Mouse (Mus musculus) intestine, postnatal 0 days (tissue): ENCODE measurements around the gene Dnaaf1. TPM values are rescaled to one million over a fixed set of nuclear protein-coding genes. Genes with fewer than 3 reads are reported as not detected.

Source experiments
- ATAC-seq: fragments of 200-750 bp; cut with Nextera tagmentation; 2 replicates; pipeline ENCODE4 v1.8.0; 2017; ENCODE audit warnings: mild to moderate bottlenecking, moderate TSS enrichment, moderate library complexity
- H3K27ac ChIP-seq: fragments of 300-500 bp; sonication (generic); 2 replicates; pipeline ENCODE4 v1.5.1; 2014; ENCODE audit warnings: mild to moderate bottlenecking, low read depth, low read length, moderate library complexity
- H3K27me3 ChIP-seq: fragments of 300-500 bp; sonication (generic); replicated peaks from 2 replicates; pipeline ENCODE4 v1.6.1; 2014; ENCODE audit warnings: low read length, mixed read lengths; ENCODE audit not compliant: control insufficient read depth, insufficient read depth
- H3K36me3 ChIP-seq: fragments of 300-500 bp; sonication (generic); 2 replicates; pipeline ENCODE4 v1.6.1; 2014; ENCODE audit warnings: mild to moderate bottlenecking, moderate library complexity; ENCODE audit not compliant: control insufficient read depth, insufficient read depth
- H3K4me1 ChIP-seq: fragments of 300-500 bp; sonication (generic); replicated peaks from 2 replicates; pipeline ENCODE4 v1.6.1; 2014; ENCODE audit warnings: antibody characterized with exemption, low read length, mixed read lengths; ENCODE audit not compliant: control insufficient read depth, insufficient read depth
- H3K4me2 ChIP-seq: fragments of 300-500 bp; sonication (generic); replicated peaks from 2 replicates; pipeline ENCODE4 v1.6.1; 2014; ENCODE audit warnings: low read depth, mild to moderate bottlenecking, moderate library complexity
- H3K4me3 ChIP-seq: fragments of 300-500 bp; sonication (generic); 2 replicates; pipeline ENCODE4 v1.5.1; 2014; ENCODE audit warnings: low read depth, low read length
- H3K9ac ChIP-seq: fragments of 300-500 bp; sonication (generic); 2 replicates; pipeline ENCODE4 v1.6.1; 2014; ENCODE audit warnings: mild to moderate bottlenecking, low read depth, low read length
- H3K9me3 ChIP-seq: fragments of 300-500 bp; sonication (generic); 2 replicates; pipeline ENCODE4 v1.6.1; 2016; ENCODE audit warnings: mixed run types; ENCODE audit not compliant: control insufficient read depth
- CTCF ChIP-seq: sonication (generic); IDR thresholded peaks from 2 replicates; pipeline ENCODE4 v1.5.1; 2016; ENCODE audit warnings: low read depth, mild to moderate bottlenecking, control low read depth, antibody characterized with exemption, moderate library complexity
- WGBS: fragments of 180-500 bp; shearing (Covaris S2); extraction: QIAGEN DNeasy Blood & Tissue Kit; methylation state at CpG from one replicate; pipeline ENCODE4 v1.1.7; 2014; 5-methylcytosine and 5-hydroxymethylcytosine counted together
- polyA plus RNA-seq: library from polyadenylated mRNA; unstranded; fragments of >200 nt; fragmentation: Nextera tagmentation; extraction: Ambion mirVana; gene quantifications from 2 replicates; pipeline ENCODE4 v1.2.1, GENCODE M21; 2015

Gene Dnaaf1
- polyA plus RNA-seq, 1 experiment from 2014 or later: 3.6 TPM

- ATAC-seq: no peak
Observed at GRCm38 (mm10) chr8:119568251-119568650, 6.8 kb upstream of the Dnaaf1 start.

GRCm38 (mm10) chr8:119568951-119569350, 6.1 kb upstream of the Dnaaf1 start:
- Histone ChIP-seq H3K4me1 (0 out of 2 replicates have a peak, but pooled peaks cover 4% of the 10 kb centered on the region), H3K36me3 (peaks cover 30% of the 10 kb centered on the region), H3K9me3 (no peaks in the 10 kb centered on the region), H3K9ac (peak overlapping the region; percentile 3; the same call in 1 of the 2 replicates), H3K27ac (no peak overlapping the region), H3K4me3 (no peak overlapping the region), H3K27me3 (no peaks in the 10 kb centered on the region), H3K4me2 (no peak overlapping the region)
- no peak for TF ChIP-seq CTCF
- ATAC-seq: no peak
- 72% methylated on average over 7 of the region's 7 CpGs for WGBS

More at GRCm38 (mm10) chr8:119568251-119568650, 6.8 kb upstream of the Dnaaf1 start:
- no peak overlapping the region; the same call in 1 of the 2 replicates for H3K9ac ChIP-seq
- H3K9me3 ChIP-seq: no peaks in the 10 kb centered on the region
- no peaks in the 10 kb centered on the region for H3K27me3 ChIP-seq
- H3K4me1 ChIP-seq: no peaks in the 10 kb centered on the region
- no peak overlapping the region for H3K4me3 ChIP-seq
- no peak for TF ChIP-seq CTCF
- H3K36me3 ChIP-seq: peaks cover 37% of the 10 kb centered on the region
- WGBS: 82% methylated on average over 9 of the region's 9 CpGs
- H3K4me2 ChIP-seq: no peak overlapping the region
- H3K27ac ChIP-seq: no peak overlapping the region

- H3K9me3 ChIP-seq: no peaks in the 10 kb centered on the region
- no peaks in the 10 kb centered on the region for H3K27me3 ChIP-seq
- WGBS: 53% methylated on average over 4 of the region's 4 CpGs
- 0 out of 2 replicates have a peak, but pooled peaks cover 5% of the 10 kb centered on the region for H3K4me1 ChIP-seq
- no peak for TF ChIP-seq CTCF
- no peak overlapping the region for H3K4me3 ChIP-seq
- no peak for ATAC-seq
- H3K4me2 ChIP-seq: no peak overlapping the region
- peaks cover 23% of the 10 kb centered on the region for H3K36me3 ChIP-seq
- H3K27ac ChIP-seq: no peak overlapping the region
- no peak overlapping the region for H3K9ac ChIP-seq
Observed at GRCm38 (mm10) chr8:119569881-119570280, 5.2 kb upstream of the Dnaaf1 start.

GRCm38 (mm10) chr8:119571135-119571534, 3.9 kb upstream of the Dnaaf1 start:
- 90% methylated on average over 6 of the region's 6 CpGs for WGBS

GRCm38 (mm10) chr8:119572411-119572810, 2.6 kb upstream of the Dnaaf1 start:
- no peak overlapping the region for H3K9ac ChIP-seq
- no peaks in the 10 kb centered on the region for H3K27me3 ChIP-seq
- peaks cover 4% of the 10 kb centered on the region; the same call in 1 of the 2 replicates for H3K36me3 ChIP-seq
- no peak overlapping the region for H3K27ac ChIP-seq
- ATAC-seq: no peak
- peak; percentile 32 for TF ChIP-seq CTCF
- H3K4me1 ChIP-seq: 0 out of 2 replicates have a peak, but pooled peaks cover 9% of the 10 kb centered on the region
- WGBS: 35% methylated on average over 4 of the region's 4 CpGs
- H3K9me3 ChIP-seq: no peaks in the 10 kb centered on the region
- no peak overlapping the region for H3K4me3 ChIP-seq
- H3K4me2 ChIP-seq: peak overlapping the region; percentile 3; the same call in 1 of the 2 replicates

More at GRCm38 (mm10) chr8:119571135-119571534, 3.9 kb upstream of the Dnaaf1 start:
- peaks cover 11% of the 10 kb centered on the region for H3K36me3 ChIP-seq
- H3K4me2 ChIP-seq: no peak overlapping the region
- H3K27ac ChIP-seq: no peak overlapping the region
- no peak overlapping the region for H3K9ac ChIP-seq
- H3K4me3 ChIP-seq: no peak overlapping the region
- H3K9me3 ChIP-seq: no peaks in the 10 kb centered on the region
- no peak for ATAC-seq
- no peaks in the 10 kb centered on the region for H3K27me3 ChIP-seq
- no peak for TF ChIP-seq CTCF
- H3K4me1 ChIP-seq: 0 out of 2 replicates have a peak, but pooled peaks cover 9% of the 10 kb centered on the region

GRCm38 (mm10) chr8:119575366-119575726, 311 bp downstream of the Dnaaf1 start:
- no peaks in the 10 kb centered on the region for H3K9me3 ChIP-seq
- H3K9ac ChIP-seq: peak overlapping the region; percentile 64
- WGBS: 2% methylated on average over 16 of the region's 16 CpGs
- no peaks in the 10 kb centered on the region for H3K36me3 ChIP-seq
- H3K27me3 ChIP-seq: no peaks in the 10 kb centered on the region
- H3K27ac ChIP-seq: no peak overlapping the region
- H3K4me1 ChIP-seq: 0 out of 2 replicates have a peak, but pooled peaks cover 11% of the 10 kb centered on the region
- H3K4me3 ChIP-seq: peak overlapping the region; percentile 75
- no peak for TF ChIP-seq CTCF
- ATAC-seq: no peak
- peak overlapping the region; percentile 99 for H3K4me2 ChIP-seq
